Mouse (Mus musculus) kidney, embryonic 16.5 days (tissue): ENCODE measurements around the gene Foxc2. TPM values are rescaled to one million over a fixed set of nuclear protein-coding genes. Genes with fewer than 3 reads are reported as not detected.

ENCODE experiments used
- ATAC-seq: fragments of 200-750 bp; cut with Nextera tagmentation; 2 replicates; pipeline ENCODE4 v1.8.0; 2017; ENCODE audit warnings: moderate TSS enrichment; ENCODE audit not compliant: low FRiP score, low TSS enrichment
- H3K27ac ChIP-seq: fragments of 300-500 bp; sonication (generic); 2 replicates; pipeline ENCODE4 v1.5.1; 2014; ENCODE audit warnings: low read length
- H3K27me3 ChIP-seq: fragments of 300-500 bp; sonication (generic); 2 replicates; pipeline ENCODE4 v1.6.1; 2014; ENCODE audit warnings: low read length, control low read depth, mixed read lengths; ENCODE audit not compliant: insufficient read depth
- H3K36me3 ChIP-seq: fragments of 300-500 bp; sonication (generic); 2 replicates; pipeline ENCODE4 v1.6.1; 2014; ENCODE audit warnings: low read length, control low read depth, mixed read lengths; ENCODE audit not compliant: insufficient read depth
- H3K4me1 ChIP-seq: fragments of 300-500 bp; sonication (generic); 2 replicates; pipeline ENCODE4 v1.6.1; 2014; ENCODE audit warnings: low read length, control low read depth, mixed read lengths; ENCODE audit not compliant: insufficient read depth
- H3K4me2 ChIP-seq: fragments of 300-500 bp; sonication (generic); replicated peaks from 2 replicates; pipeline ENCODE4 v1.6.1; 2014; ENCODE audit warnings: low read depth, low read length
- H3K4me3 ChIP-seq: fragments of 300-500 bp; sonication (generic); 2 replicates; pipeline ENCODE4 v1.5.1; 2014; ENCODE audit warnings: mild to moderate bottlenecking, low read length
- H3K9ac ChIP-seq: fragments of 300-500 bp; sonication (generic); replicated peaks from 2 replicates; pipeline ENCODE4 v1.6.1; 2014; ENCODE audit warnings: low read length
- H3K9me3 ChIP-seq: fragments of 300-500 bp; sonication (generic); 2 replicates; pipeline ENCODE4 v1.6.1; 2016; ENCODE audit warnings: low read length, control low read depth
- WGBS: fragments of 180-500 bp; shearing (Covaris S2); extraction: QIAGEN DNeasy Blood & Tissue Kit; methylation state at CpG from one replicate; pipeline ENCODE4 v1.1.7; 2014; 5-methylcytosine and 5-hydroxymethylcytosine counted together
- polyA plus RNA-seq: library from polyadenylated mRNA; unstranded; fragments of >200 nt; fragmentation: Nextera tagmentation; extraction: Ambion mirVana; gene quantifications from 2 replicates; pipeline ENCODE4 v1.2.1, GENCODE M21; 2015

Gene Foxc2
- polyA plus RNA-seq, 1 experiment from 2014 or later = 27.3 TPM

- H3K4me1 ChIP-seq = peaks cover 36% of the 10 kb centered on the region
- H3K27me3 ChIP-seq = peaks cover 27% of the 10 kb centered on the region
- peak overlapping the region; percentile 89 for H3K9ac ChIP-seq
- H3K36me3 ChIP-seq = peaks cover 16% of the 10 kb centered on the region; the same call in 1 of the 2 replicates
- under 1% methylated on average over 28 of the region's 28 CpGs for WGBS
- peak overlapping the region; percentile 94 for H3K27ac ChIP-seq
- ATAC-seq = no peak
- no peaks in the 10 kb centered on the region for H3K9me3 ChIP-seq
- peak overlapping the region; percentile 56 for H3K4me2 ChIP-seq
- H3K4me3 ChIP-seq = peak overlapping the region; percentile 70
Measured at GRCm38 (mm10) chr8:121117906-121118305, 1.9 kb downstream of the Foxc2 start.

DNA sequence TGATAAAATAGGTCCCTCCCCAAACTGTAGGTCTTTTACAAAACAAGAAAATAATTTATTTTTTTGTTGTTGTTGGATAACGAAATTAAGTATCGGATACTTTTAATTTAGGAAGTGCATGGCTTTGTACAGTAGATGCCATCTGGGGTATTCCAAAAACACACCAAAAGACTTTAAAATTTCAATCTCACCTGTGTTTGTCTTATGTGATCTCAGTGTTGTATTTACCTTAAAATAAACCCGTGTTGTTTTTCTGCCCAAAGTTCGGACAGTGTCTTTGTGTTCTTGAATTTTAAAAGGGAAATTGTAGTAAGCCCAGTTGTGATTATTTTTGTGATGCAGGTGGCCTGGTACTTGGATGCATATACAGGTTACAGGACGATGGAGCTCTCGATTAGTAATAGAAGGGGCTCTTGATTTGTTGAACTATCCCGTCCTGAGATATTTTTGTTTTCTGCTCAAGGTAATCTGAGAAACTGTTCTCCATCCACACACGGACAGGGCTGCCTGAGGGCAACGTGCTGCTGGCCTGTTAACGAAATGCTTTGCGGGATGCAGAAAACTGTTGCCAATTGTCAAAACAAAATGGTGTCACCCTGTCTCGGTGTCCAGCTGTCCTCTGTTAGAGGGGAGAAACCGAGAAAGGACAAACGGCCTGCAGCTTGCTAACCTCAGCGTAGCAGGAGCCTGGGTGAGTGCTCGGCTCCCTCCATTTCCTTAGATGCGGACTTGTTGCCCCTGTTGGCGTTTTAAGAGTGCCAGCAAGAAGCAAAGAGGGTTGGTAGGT is 2.9 kb downstream of the Foxc2 start:
- Histone ChIP-seq H3K9ac (peak overlapping the region; percentile 89), H3K9me3 (no peaks in the 10 kb centered on the region), H3K27ac (peak overlapping the region; percentile 94), H3K36me3 (peaks cover 17% of the 10 kb centered on the region; the same call in 1 of the 2 replicates), H3K4me2 (peak overlapping the region; percentile 56), H3K4me3 (peak overlapping the region; percentile 70), H3K4me1 (peaks cover 38% of the 10 kb centered on the region), H3K27me3 (peaks cover 28% of the 10 kb centered on the region)
- no peak for ATAC-seq
- WGBS = 3% methylated on average over 18 of the region's 18 CpGs

- H3K27ac ChIP-seq = peak overlapping the region; percentile 79
- H3K27me3 ChIP-seq = peaks cover 28% of the 10 kb centered on the region
- peak overlapping the region; percentile 70 for H3K4me3 ChIP-seq
- H3K36me3 ChIP-seq = peaks cover 21% of the 10 kb centered on the region; the same call in 1 of the 2 replicates
- no peak for ATAC-seq
- peaks cover 42% of the 10 kb centered on the region for H3K4me1 ChIP-seq
- WGBS = 8% methylated on average over 12 of the region's 12 CpGs
- peak overlapping the region; percentile 56 for H3K4me2 ChIP-seq
- H3K9me3 ChIP-seq = peaks cover 2% of the 10 kb centered on the region; the same call in 1 of the 2 replicates
- peak overlapping the region; percentile 80 for H3K9ac ChIP-seq
Measured at GRCm38 (mm10) chr8:121119635-121120455, 3.9 kb downstream of the Foxc2 start.

DNA sequence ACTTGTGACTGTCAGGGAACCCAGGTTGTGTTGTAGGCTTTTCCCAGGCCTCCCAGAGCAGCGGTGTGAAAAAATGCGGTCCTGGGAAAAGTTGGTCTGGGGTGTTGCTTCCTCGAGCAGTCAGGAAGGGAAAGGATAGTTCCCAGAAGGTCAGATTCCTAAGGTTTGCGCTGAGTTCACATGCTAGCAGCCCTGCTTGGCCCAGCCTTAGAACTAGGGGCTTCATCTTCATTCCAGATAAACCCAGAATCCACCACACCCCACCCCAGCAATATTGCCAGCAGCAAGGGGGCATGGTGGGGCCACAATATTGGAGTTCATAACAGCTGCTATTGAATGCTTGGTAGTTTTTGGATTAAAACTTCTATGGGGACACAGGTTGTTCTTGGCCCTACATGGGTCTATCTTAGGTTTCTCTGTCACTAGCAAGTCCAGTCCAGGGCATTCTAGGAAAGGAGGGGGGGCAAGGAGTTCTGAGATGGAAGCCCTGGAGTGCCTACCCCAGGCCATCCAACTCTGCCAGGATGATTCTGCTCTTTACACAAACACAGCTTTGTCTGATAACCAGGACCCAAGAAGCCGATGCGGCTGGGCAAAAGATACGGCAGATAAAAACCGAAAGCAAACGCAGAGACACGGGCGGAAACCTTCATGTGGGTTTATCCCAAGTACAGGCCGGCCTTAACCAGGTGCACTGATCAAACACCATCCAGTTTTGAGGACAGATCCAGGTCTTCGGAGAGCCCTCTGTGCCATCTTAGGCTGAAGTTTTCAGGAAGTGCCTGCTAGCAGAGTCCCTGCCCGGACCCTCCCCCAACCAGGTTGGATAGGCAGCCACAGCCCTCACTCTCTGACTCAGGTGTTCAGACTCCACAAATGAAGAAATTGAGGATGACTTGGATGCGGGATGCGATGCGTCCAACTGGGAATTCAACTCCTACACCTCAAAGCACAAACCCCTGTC is 4.8 kb downstream of the Foxc2 start:
- H3K4me1 ChIP-seq = peaks cover 42% of the 10 kb centered on the region
- 14% methylated on average over 17 of the region's 17 CpGs for WGBS
- peaks cover 27% of the 10 kb centered on the region for H3K27me3 ChIP-seq
- peaks cover 21% of the 10 kb centered on the region; the same call in 1 of the 2 replicates for H3K36me3 ChIP-seq
- H3K4me2 ChIP-seq = peak overlapping the region; percentile 56
- peak overlapping the region; percentile 70 for H3K4me3 ChIP-seq
- peak overlapping the region; percentile 79 for H3K27ac ChIP-seq
- no peak for ATAC-seq
- peak overlapping the region; percentile 80 for H3K9ac ChIP-seq
- peaks cover 2% of the 10 kb centered on the region; the same call in 1 of the 2 replicates for H3K9me3 ChIP-seq

GRCm38 (mm10) chr8:121121704-121122103 is 5.7 kb downstream of the Foxc2 start:
- H3K4me2 ChIP-seq = peak overlapping the region; percentile 56

DNA sequence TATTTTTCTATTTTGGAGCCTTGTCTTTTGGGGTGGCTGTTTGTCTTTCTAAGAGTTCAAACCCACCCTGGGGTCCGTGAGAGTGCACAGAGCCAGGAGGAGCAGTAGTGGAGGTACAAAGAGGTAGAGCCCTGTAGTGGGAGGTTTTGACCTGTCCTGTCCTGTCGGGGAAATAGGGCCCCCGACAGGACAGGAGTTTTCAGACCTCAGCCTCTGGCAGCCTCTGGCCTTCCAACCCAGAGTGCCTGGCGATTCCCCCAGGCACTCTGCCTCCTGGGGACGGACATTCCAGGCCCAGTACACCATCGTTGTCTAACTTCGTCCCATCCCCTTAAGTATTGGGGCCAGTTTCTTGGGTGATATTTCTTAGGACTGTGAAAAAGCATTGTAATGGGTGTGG is 6.4 kb downstream of the Foxc2 start:
- peak overlapping the region; percentile 40 for H3K27ac ChIP-seq
- peak overlapping the region; percentile 56 for H3K4me2 ChIP-seq
- peak overlapping the region; percentile 80 for H3K9ac ChIP-seq
- peaks cover 43% of the 10 kb centered on the region for H3K27me3 ChIP-seq
- peak overlapping the region; percentile 70 for H3K4me3 ChIP-seq
- H3K36me3 ChIP-seq = peaks cover 21% of the 10 kb centered on the region; the same call in 1 of the 2 replicates
- 30% methylated on average over 7 of the region's 7 CpGs for WGBS
- no peak for ATAC-seq
- peaks cover 2% of the 10 kb centered on the region; the same call in 1 of the 2 replicates for H3K9me3 ChIP-seq
- peaks cover 59% of the 10 kb centered on the region for H3K4me1 ChIP-seq

More at GRCm38 (mm10) chr8:121121704-121122103, 5.7 kb downstream of the Foxc2 start:
- peaks cover 21% of the 10 kb centered on the region; the same call in 1 of the 2 replicates for H3K36me3 ChIP-seq
- peaks cover 52% of the 10 kb centered on the region for H3K4me1 ChIP-seq
- peak overlapping the region; percentile 40 for H3K27ac ChIP-seq
- peaks cover 2% of the 10 kb centered on the region; the same call in 1 of the 2 replicates for H3K9me3 ChIP-seq
- peak overlapping the region; percentile 80 for H3K9ac ChIP-seq
- WGBS = 28% methylated on average over 8 of the region's 8 CpGs
- ATAC-seq = no peak
- H3K4me3 ChIP-seq = peak overlapping the region; percentile 70
- peaks cover 37% of the 10 kb centered on the region for H3K27me3 ChIP-seq

DNA sequence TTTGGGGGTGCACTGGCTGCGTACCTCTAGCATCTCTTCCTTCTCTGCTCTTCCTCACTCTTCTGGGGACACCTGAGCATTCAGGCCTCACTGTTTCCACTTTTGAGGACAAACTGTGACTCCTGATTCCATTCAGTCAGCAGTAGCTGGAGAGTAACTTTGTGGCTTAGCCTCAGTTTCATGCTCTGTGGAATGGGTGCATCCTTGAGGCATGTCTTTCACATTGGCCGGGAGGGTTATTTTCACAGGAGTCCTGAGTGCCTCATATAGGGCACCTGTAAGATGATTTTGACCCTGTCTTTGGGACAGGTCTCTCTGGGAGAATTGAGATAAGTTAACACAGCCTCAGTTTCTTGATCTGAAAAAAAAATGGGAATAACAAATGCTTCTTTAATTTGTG is 7.1 kb downstream of the Foxc2 start:
- no peak for ATAC-seq
- H3K36me3 ChIP-seq = peaks cover 21% of the 10 kb centered on the region; the same call in 1 of the 2 replicates
- peak overlapping the region; percentile 56; the same call in 1 of the 2 replicates for H3K4me2 ChIP-seq
- H3K27ac ChIP-seq = 0 out of 2 replicates have a peak overlapping the region, but pooled peaks have one; percentile 8
- H3K4me3 ChIP-seq = no peak overlapping the region
- peaks cover 64% of the 10 kb centered on the region for H3K4me1 ChIP-seq
- H3K27me3 ChIP-seq = peaks cover 44% of the 10 kb centered on the region
- WGBS = 77% methylated on average over 2 of the region's 2 CpGs
- H3K9me3 ChIP-seq = peaks cover 2% of the 10 kb centered on the region; the same call in 1 of the 2 replicates
- no peak overlapping the region for H3K9ac ChIP-seq

GRCm38 (mm10) chr8:121124547-121125239 is 8.7 kb downstream of the Foxc2 start:
- peak overlapping the region; percentile 69 for H3K4me2 ChIP-seq
- peaks cover 79% of the 10 kb centered on the region for H3K4me1 ChIP-seq
- peak overlapping the region; percentile 95 for H3K27ac ChIP-seq
- H3K9me3 ChIP-seq = peaks cover 2% of the 10 kb centered on the region; the same call in 1 of the 2 replicates
- H3K9ac ChIP-seq = peak overlapping the region; percentile 63; the same call in 1 of the 2 replicates
- 3% methylated on average over 17 of the region's 17 CpGs for WGBS
- ATAC-seq = peak; percentile 66
- H3K4me3 ChIP-seq = peak overlapping the region; percentile 48
- peaks cover 59% of the 10 kb centered on the region for H3K27me3 ChIP-seq
- peaks cover 21% of the 10 kb centered on the region; the same call in 1 of the 2 replicates for H3K36me3 ChIP-seq
